Mouse (Mus musculus): ENCODE measurements at regions not wholly inside any gene's neighbourhood (a gene's known extent, or its start where the extent isn't known, plus 50 kb on each side); places are given as distances from the start of the nearest gene placed in this dataset.
"Not testable (repeated sequence)": the region's sequence is repeated elsewhere in the genome, so short reads cannot be mapped to it uniquely, and the experiment has no call there.

DNA sequence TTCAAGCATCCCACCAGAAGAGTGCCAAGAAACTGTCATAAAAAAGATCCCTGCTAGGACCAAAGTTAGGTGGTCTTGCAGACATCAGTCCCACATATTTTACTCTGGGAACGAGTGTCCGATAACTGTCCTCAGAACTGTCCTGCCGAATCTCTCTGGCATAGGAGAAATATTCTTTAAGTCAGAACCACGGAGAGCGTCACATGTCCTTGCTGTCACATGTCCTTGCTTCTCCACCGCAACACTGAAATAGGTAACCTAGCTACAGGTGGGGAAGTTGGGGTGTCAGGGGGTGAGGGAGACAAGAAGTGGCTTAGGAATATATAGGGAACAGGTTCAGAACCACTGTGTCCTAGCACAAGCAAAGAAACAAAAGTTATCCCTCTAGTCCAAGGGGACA is 203.5 kb upstream of the Pum3 start:
- Histone ChIP-seq H3K9me3 (ENCODE audit: low read depth, low read length) (no peaks in the 10 kb centered on the region), H3K27me3 (ENCODE audit: insufficient read depth, low read length) (no peaks in the 10 kb centered on the region), H3K4me2 (no peak overlapping the region), H3K36me3 (ENCODE audit: insufficient read depth) (no peaks in the 10 kb centered on the region), H3K4me1 (ENCODE audit: insufficient read depth) (no peaks in the 10 kb centered on the region), H3K4me3 (ENCODE audit: low read depth, low read length) (no peak overlapping the region), H3K27ac (ENCODE audit: low read depth) (no peak overlapping the region), H3K9ac (no peak overlapping the region)
- DNase-seq (peak; percentile 63), ATAC-seq (ENCODE audit: insufficient read depth) (no peak)
- 67% methylated on average over 6 of the region's 6 CpGs for WGBS
- TF ChIP-seq CTCF (IDR thresholded peaks at IDR 0.05; ENCODE audit: low read depth) = no peak

DNA sequence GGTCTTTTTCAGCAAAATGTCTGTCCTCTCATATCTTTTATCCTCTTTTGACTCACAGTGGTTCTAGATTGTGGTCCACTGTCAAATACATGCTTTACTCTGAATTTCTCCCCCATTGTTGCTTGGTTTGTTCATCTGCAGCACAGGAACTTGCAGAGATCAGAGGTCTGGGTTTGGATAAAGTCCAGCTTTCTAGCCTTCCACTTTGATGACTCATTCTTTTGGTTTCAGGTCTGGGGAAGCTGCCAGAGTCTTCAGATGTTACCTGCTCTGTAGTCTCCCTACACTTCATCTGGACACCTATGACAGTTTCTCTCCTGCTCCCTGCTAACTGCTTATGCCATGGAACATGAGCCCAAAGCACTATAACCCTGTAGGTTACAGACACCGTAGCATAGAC is 198.0 kb upstream of the Pum3 start:
- Histone ChIP-seq H3K9me3 (ENCODE audit: low read depth, low read length) (no peaks in the 10 kb centered on the region), H3K27ac (ENCODE audit: low read depth) (no peak overlapping the region), H3K4me1 (ENCODE audit: insufficient read depth) (no peaks in the 10 kb centered on the region), H3K9ac (no peak overlapping the region), H3K27me3 (ENCODE audit: insufficient read depth, low read length) (no peaks in the 10 kb centered on the region), H3K4me3 (ENCODE audit: low read depth, low read length) (no peak overlapping the region), H3K4me2 (no peak overlapping the region), H3K36me3 (ENCODE audit: insufficient read depth) (no peaks in the 10 kb centered on the region)
- WGBS = 91% methylated on average over 1 of the region's 1 CpGs
- TF ChIP-seq CTCF (IDR thresholded peaks at IDR 0.05; ENCODE audit: low read depth) = no peak
- DNase-seq = no peak
- ATAC-seq (ENCODE audit: insufficient read depth) = no peak

DNA sequence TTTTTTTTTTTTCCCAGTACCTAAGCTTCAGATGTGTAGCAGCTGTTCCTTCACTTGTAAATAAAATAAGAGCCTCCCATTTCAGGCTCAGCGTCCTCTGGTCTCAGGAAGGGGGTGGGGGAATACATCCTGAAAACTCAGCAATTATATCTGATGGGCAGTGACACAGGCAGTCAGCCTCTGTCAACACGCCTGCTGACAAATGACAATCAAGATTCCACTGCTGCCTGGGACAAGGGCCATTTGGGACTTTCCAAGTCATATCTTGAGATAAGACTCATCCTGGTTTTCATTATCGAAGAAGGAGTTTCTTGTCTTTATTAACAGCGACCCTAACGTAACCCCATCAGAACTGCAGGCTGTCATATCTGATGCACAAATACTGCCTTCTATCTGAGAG is 187.9 kb upstream of the Pum3 start:
- no peak overlapping the region for H3K27ac ChIP-seq (ENCODE audit: low read depth)
- H3K4me1 ChIP-seq (ENCODE audit: insufficient read depth) = no peaks in the 10 kb centered on the region
- H3K36me3 ChIP-seq (ENCODE audit: insufficient read depth) = no peaks in the 10 kb centered on the region
- H3K9me3 ChIP-seq (ENCODE audit: low read depth, low read length) = no peaks in the 10 kb centered on the region
- H3K4me3 ChIP-seq (ENCODE audit: low read depth, low read length) = no peak overlapping the region
- no peak for TF ChIP-seq CTCF (IDR thresholded peaks at IDR 0.05; ENCODE audit: low read depth)
- H3K27me3 ChIP-seq (ENCODE audit: insufficient read depth, low read length) = no peaks in the 10 kb centered on the region
- H3K9ac ChIP-seq = no peak overlapping the region
- H3K4me2 ChIP-seq = no peak overlapping the region
- DNase-seq (peak; percentile 3), ATAC-seq (ENCODE audit: insufficient read depth) (no peak)
- 31% methylated on average over 5 of the region's 5 CpGs for WGBS

DNA sequence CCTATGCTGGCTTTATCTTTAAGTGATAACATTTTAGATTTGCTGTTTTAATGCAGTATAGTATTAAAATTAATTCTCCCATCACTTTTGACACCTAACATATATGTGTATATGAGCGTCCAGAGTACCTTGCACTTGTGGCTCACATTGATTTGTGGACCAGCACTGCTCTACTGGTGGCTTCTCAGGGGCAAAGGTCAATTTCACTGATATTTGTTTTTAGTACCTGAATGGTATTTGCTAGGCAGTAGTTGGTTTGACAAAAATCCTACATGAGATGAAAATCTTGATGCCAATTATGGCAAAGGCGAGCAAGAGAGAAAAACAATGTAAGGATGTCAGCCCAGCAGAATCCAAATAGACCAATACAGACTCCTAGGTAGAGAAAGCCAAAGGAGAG is 177.3 kb upstream of the Pum3 start:
- DNase-seq (no peak), ATAC-seq (ENCODE audit: insufficient read depth) (no peak)
- Histone ChIP-seq H3K27me3 (ENCODE audit: insufficient read depth, low read length) (no peaks in the 10 kb centered on the region), H3K4me2 (no peak overlapping the region), H3K36me3 (ENCODE audit: insufficient read depth) (no peaks in the 10 kb centered on the region), H3K9me3 (ENCODE audit: low read depth, low read length) (no peaks in the 10 kb centered on the region), H3K27ac (ENCODE audit: low read depth) (no peak overlapping the region), H3K4me1 (ENCODE audit: insufficient read depth) (no peaks in the 10 kb centered on the region), H3K9ac (no peak overlapping the region), H3K4me3 (ENCODE audit: low read depth, low read length) (no peak overlapping the region)
- WGBS = 85% methylated on average over 2 of the region's 2 CpGs
- no peak for TF ChIP-seq CTCF (IDR thresholded peaks at IDR 0.05; ENCODE audit: low read depth)

DNA sequence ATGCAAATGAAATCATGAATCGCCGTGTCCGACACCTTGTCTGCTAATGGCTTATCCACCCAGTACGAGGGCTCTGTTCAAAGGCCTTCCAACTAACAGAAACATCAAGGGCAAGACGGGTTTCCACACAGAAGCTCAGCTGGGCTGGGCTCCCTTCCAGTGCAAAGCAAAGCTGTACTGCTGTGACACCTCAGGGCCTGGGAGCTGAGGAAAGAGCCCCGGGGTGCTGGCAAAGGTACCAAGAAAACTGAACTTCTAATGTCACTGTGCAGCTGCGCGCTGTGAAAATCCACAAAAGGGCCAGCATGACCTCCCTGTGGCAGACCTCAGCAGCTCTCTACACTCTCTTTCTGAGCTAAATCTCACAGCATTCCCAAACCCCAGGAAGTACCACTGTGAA is 173.7 kb upstream of the Pum3 start:
- Histone ChIP-seq H3K4me1 (ENCODE audit: insufficient read depth) (no peaks in the 10 kb centered on the region), H3K4me3 (ENCODE audit: low read depth, low read length) (no peak overlapping the region), H3K9me3 (ENCODE audit: low read depth, low read length) (no peaks in the 10 kb centered on the region), H3K36me3 (ENCODE audit: insufficient read depth) (no peaks in the 10 kb centered on the region), H3K27ac (ENCODE audit: low read depth) (no peak overlapping the region), H3K9ac (no peak overlapping the region), H3K27me3 (ENCODE audit: insufficient read depth, low read length) (no peaks in the 10 kb centered on the region), H3K4me2 (no peak overlapping the region)
- DNase-seq (no peak), ATAC-seq (ENCODE audit: insufficient read depth) (no peak)
- 14% methylated on average over 8 of the region's 8 CpGs for WGBS
- no peak for TF ChIP-seq CTCF (IDR thresholded peaks at IDR 0.05; ENCODE audit: low read depth)

- no peak for DNase-seq
- H3K4me3 ChIP-seq (ENCODE audit: low read depth, low read length) = no peak overlapping the region
- TF ChIP-seq CTCF (IDR thresholded peaks at IDR 0.05; ENCODE audit: low read depth) = no peak
- H3K36me3 ChIP-seq (ENCODE audit: insufficient read depth) = no peaks in the 10 kb centered on the region
- ATAC-seq (ENCODE audit: insufficient read depth) = no peak
- 78% methylated on average over 3 of the region's 3 CpGs for WGBS
- no peaks in the 10 kb centered on the region for H3K27me3 ChIP-seq (ENCODE audit: insufficient read depth, low read length)
- H3K27ac ChIP-seq (ENCODE audit: low read depth) = no peak overlapping the region
- H3K9me3 ChIP-seq (ENCODE audit: low read depth, low read length) = no peaks in the 10 kb centered on the region
- no peaks in the 10 kb centered on the region for H3K4me1 ChIP-seq (ENCODE audit: insufficient read depth)
- no peak overlapping the region for H3K9ac ChIP-seq
- H3K4me2 ChIP-seq = no peak overlapping the region
These were observed 171.9 kb upstream of the Pum3 start for GRCm38 (mm10) chr19:27601551-27601950.

- DNase-seq; H3K27ac ChIP-seq (ENCODE audit: low read depth); H3K27me3 ChIP-seq (ENCODE audit: insufficient read depth, low read length); H3K4me2 ChIP-seq; ATAC-seq (ENCODE audit: insufficient read depth); H3K4me1 ChIP-seq (ENCODE audit: insufficient read depth); H3K36me3 ChIP-seq (ENCODE audit: insufficient read depth); H3K4me3 ChIP-seq (ENCODE audit: low read depth, low read length); H3K9ac ChIP-seq; H3K9me3 ChIP-seq (ENCODE audit: low read depth, low read length): not testable (repeated sequence)
- 86% methylated on average over 9 of the region's 9 CpGs for WGBS
These were observed 170.8 kb upstream of the Pum3 start for GRCm38 (mm10) chr19:27600386-27600785.

- TF ChIP-seq CTCF (IDR thresholded peaks at IDR 0.05; ENCODE audit: low read depth) = no peak
- no peak overlapping the region for H3K9ac ChIP-seq
- no peak for ATAC-seq (ENCODE audit: insufficient read depth)
- no peak overlapping the region for H3K4me2 ChIP-seq
- H3K27ac ChIP-seq (ENCODE audit: low read depth) = no peak overlapping the region
- 45% methylated on average over 10 of the region's 10 CpGs for WGBS
- H3K27me3 ChIP-seq (ENCODE audit: insufficient read depth, low read length) = no peaks in the 10 kb centered on the region
- no peaks in the 10 kb centered on the region for H3K4me1 ChIP-seq (ENCODE audit: insufficient read depth)
- H3K36me3 ChIP-seq (ENCODE audit: insufficient read depth) = no peaks in the 10 kb centered on the region
- H3K9me3 ChIP-seq (ENCODE audit: low read depth, low read length) = no peaks in the 10 kb centered on the region
- H3K4me3 ChIP-seq (ENCODE audit: low read depth, low read length) = no peak overlapping the region
- DNase-seq = peak; percentile 61
These were observed 170.1 kb upstream of the Pum3 start for GRCm38 (mm10) chr19:27599639-27600308.
